Mouse (Mus musculus): Measurements from ENCODE around the gene Psma6. TPM values are rescaled to one million over a fixed set of nuclear protein-coding genes. Genes with fewer than 3 reads are reported as not detected.

Gene Psma6
- polyA plus RNA-seq, 1 experiment from 2014 or later = 417 TPM

GRCm38 (mm10) chr12:55432284-55432919, 48.4 kb downstream of the Psma6 start:
- H3K4me3 ChIP-seq = no peak overlapping the region
- no peaks in the 10 kb centered on the region for H3K36me3 ChIP-seq
- no peak overlapping the region for H3K9ac ChIP-seq
- no peak for ATAC-seq (ENCODE audit: low FRiP score, low read depth)
- H3K4me1 ChIP-seq = no peaks in the 10 kb centered on the region
- H3K27ac ChIP-seq = no peak overlapping the region
- no peaks in the 10 kb centered on the region for H3K27me3 ChIP-seq (replicated peaks)
- no peaks in the 10 kb centered on the region for H3K9me3 ChIP-seq
- no peak overlapping the region for H3K4me2 ChIP-seq (replicated peaks)
- 92% methylated on average over 7 of the region's 7 CpGs for WGBS

- Histone ChIP-seq H3K9me3 (no peaks in the 10 kb centered on the region), H3K27me3 (replicated peaks) (no peaks in the 10 kb centered on the region), H3K4me3 (no peak overlapping the region), H3K4me2 (replicated peaks) (no peak overlapping the region), H3K27ac (no peak overlapping the region), H3K36me3 (no peaks in the 10 kb centered on the region), H3K9ac (no peak overlapping the region), H3K4me1 (no peaks in the 10 kb centered on the region)
- no peak for ATAC-seq (ENCODE audit: low FRiP score, low read depth)
- 90% methylated on average over 8 of the region's 8 CpGs for WGBS
Observed at GRCm38 (mm10) chr12:55432920-55433284, 48.9 kb downstream of the Psma6 start.

DNA sequence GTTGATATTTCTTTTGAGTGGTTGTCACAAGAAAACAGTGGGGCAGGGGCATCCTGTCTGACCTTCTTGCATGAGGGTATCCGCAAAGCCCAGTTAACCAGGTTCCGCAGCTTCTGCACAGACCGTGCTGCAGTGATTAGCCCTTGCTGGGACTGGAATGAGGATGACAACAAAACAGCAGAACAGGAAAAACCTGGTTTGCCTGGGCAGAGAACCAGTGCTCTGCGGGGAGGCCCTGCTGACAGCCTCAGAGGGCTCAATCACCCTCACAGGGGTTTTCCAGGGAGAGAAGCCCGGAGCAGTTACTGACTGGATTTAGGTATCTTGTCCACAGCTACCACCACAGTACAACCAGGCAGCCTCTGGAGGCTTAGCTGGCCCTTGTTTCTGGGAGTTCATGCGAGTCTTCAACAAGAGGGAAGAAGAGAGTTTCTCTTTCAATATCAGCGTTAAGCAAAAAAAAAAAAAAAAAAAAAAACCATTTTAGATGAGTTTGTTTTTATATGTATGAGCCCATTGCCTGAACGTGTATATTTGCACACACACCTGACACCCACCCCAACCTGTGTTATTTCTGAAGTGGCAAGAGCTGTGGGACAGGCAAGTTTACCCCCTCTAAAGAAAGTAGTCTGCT, 49.9 kb downstream of the Psma6 start:
- H3K4me2 ChIP-seq (replicated peaks) = no peak overlapping the region
- no peak overlapping the region for H3K4me3 ChIP-seq
- 50% methylated on average over 8 of the region's 8 CpGs for WGBS
- H3K9me3 ChIP-seq = no peaks in the 10 kb centered on the region
- no peak for ATAC-seq (ENCODE audit: low FRiP score, low read depth)
- H3K27me3 ChIP-seq (replicated peaks) = no peaks in the 10 kb centered on the region
- H3K27ac ChIP-seq = no peak overlapping the region
- no peaks in the 10 kb centered on the region for H3K36me3 ChIP-seq
- no peak overlapping the region for H3K9ac ChIP-seq
- peaks cover 8% of the 10 kb centered on the region for H3K4me1 ChIP-seq

DNA sequence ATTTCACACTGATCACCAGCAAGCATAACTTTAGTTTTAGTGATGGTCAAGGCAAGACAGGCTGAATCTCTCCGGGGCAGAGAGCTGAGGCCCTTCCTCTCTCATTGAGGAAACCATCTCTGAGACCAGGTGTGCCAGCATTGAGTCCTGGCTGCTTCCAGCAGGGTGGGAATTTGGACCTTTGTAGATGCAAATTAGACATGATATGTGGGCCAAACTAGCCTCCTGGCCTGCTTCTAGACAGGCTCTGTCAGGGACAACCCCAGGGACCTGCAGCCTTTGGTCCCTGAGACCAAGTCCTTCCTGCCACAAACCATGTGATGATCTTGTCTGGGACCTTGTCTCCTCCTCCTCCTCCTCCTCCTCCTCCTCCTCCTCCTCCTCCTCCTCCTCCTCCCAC, 51.1 kb downstream of the Psma6 start:
- WGBS = 65% methylated on average over 1 of the region's 1 CpGs
- H3K4me1 ChIP-seq = peaks cover 9% of the 10 kb centered on the region
- H3K4me3 ChIP-seq = no peak overlapping the region
- H3K36me3 ChIP-seq = no peaks in the 10 kb centered on the region
- H3K4me2 ChIP-seq (replicated peaks) = no peak overlapping the region
- H3K9ac ChIP-seq = no peak overlapping the region
- H3K9me3 ChIP-seq = no peaks in the 10 kb centered on the region
- ATAC-seq (ENCODE audit: low FRiP score, low read depth) = no peak
- no peaks in the 10 kb centered on the region for H3K27me3 ChIP-seq (replicated peaks)
- no peak overlapping the region for H3K27ac ChIP-seq

DNA sequence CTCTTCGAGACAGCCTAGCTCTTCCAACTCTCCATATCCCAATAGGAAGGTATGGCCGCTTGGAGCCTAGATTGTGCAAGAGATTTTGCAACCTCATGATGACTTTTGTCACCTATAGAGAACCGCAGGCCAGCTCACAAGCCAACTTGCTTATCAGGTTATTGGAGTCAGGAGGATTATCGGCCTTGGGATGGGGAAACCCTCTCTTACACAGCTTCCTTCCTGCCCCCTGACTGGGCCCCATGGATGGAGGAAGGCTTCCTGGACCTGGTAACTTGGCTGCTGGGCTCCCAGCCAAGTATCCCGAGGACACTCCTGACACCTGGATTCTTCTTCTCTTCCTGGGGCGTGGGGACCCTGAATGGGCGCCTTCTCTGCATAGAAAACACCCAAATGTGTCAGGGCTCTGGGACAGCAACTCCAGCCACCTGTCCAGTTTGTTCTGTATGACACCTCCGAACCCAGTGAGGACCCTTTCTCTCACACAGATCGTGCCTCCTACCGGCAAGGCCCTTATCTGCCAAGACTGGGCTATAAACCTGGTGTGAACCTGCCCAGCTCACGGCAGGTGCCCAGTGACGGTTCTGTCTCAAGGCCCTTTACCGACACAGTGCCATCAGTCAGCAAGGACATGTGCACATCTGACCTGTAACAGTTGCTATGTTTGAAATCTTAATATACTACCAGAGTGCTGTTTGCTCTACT, 53.3 kb downstream of the Psma6 start:
- H3K9me3 ChIP-seq = no peaks in the 10 kb centered on the region
- no peak overlapping the region for H3K4me2 ChIP-seq (replicated peaks)
- 75% methylated on average over 13 of the region's 13 CpGs for whole genome bisulfite sequencing
- no peak overlapping the region for H3K9ac ChIP-seq
- H3K4me3 ChIP-seq = no peak overlapping the region
- H3K27me3 ChIP-seq (replicated peaks) = no peaks in the 10 kb centered on the region
- H3K4me1 ChIP-seq = peaks cover 9% of the 10 kb centered on the region
- no peaks in the 10 kb centered on the region for H3K36me3 ChIP-seq
- no peak for ATAC-seq (ENCODE audit: low FRiP score, low read depth)
- no peak overlapping the region for H3K27ac ChIP-seq

- H3K9ac ChIP-seq = no peak overlapping the region
- H3K4me3 ChIP-seq = no peak overlapping the region
- H3K4me1 ChIP-seq = peaks cover 9% of the 10 kb centered on the region
- WGBS = 75% methylated on average over 10 of the region's 10 CpGs
- ATAC-seq (ENCODE audit: low FRiP score, low read depth) = no peak
- H3K27ac ChIP-seq = no peak overlapping the region
- H3K27me3 ChIP-seq (replicated peaks) = no peaks in the 10 kb centered on the region
- H3K9me3 ChIP-seq = no peaks in the 10 kb centered on the region
- peak overlapping the region; percentile 50 for H3K4me2 ChIP-seq (replicated peaks)
- no peaks in the 10 kb centered on the region for H3K36me3 ChIP-seq
Observed at GRCm38 (mm10) chr12:55438058-55438457, 54.0 kb downstream of the Psma6 start.

DNA sequence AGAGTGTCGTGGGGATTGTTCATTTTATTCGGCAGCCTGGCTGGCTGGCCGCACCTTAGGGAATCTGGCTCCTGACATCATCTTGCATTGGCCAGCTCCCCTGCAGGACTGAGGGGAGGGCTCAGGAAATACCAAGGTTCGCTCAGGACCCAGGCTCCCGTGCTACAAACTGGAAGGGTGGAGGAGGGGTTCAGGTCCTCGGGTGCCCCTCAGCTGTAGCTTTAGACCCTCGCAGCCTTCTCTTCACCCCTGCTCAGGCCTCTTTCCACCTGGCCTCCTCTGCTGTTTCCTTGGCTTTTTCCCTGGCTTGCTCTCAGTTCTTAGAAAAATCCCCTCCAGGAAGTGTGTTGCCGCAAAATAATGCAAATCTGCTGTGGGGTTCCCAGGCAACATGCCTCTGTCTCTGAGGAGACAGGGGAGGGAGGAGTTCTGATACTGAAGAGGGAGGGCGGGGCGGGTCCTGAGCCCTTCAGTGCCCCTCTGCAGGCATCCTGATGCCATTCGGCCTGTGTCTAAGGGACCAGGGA, 54.7 kb downstream of the Psma6 start:
- Histone ChIP-seq H3K9me3 (no peaks in the 10 kb centered on the region), H3K4me3 (no peak overlapping the region), H3K27ac (no peak overlapping the region), H3K9ac (peak overlapping the region; percentile 22), H3K27me3 (replicated peaks) (no peaks in the 10 kb centered on the region), H3K36me3 (no peaks in the 10 kb centered on the region), H3K4me1 (peaks cover 9% of the 10 kb centered on the region), H3K4me2 (replicated peaks) (peak overlapping the region; percentile 50)
- ATAC-seq (ENCODE audit: low FRiP score, low read depth) = peak; percentile 57; the same call in 1 of the 2 replicates
- 10% methylated on average over 11 of the region's 11 CpGs for WGBS

GRCm38 (mm10) chr12:55440416-55440815, 56.4 kb downstream of the Psma6 start:
- WGBS = 78% methylated on average over 5 of the region's 5 CpGs

GRCm38 (mm10) chr12:55442245-55442644, 58.2 kb downstream of the Psma6 start:
- Histone ChIP-seq H3K4me2 (replicated peaks) (no peak overlapping the region), H3K36me3 (no peaks in the 10 kb centered on the region), H3K9me3 (no peaks in the 10 kb centered on the region), H3K27me3 (replicated peaks) (no peaks in the 10 kb centered on the region), H3K9ac (no peak overlapping the region), H3K4me1 (peaks cover 20% of the 10 kb centered on the region), H3K4me3 (no peak overlapping the region), H3K27ac (no peak overlapping the region)
- ATAC-seq (ENCODE audit: low FRiP score, low read depth) = no peak
- 97% methylated on average over 1 of the region's 1 CpGs for WGBS

More at GRCm38 (mm10) chr12:55440416-55440815, 56.4 kb downstream of the Psma6 start:
- H3K9ac ChIP-seq = no peak overlapping the region
- H3K27me3 ChIP-seq (replicated peaks) = no peaks in the 10 kb centered on the region
- H3K4me3 ChIP-seq = no peak overlapping the region
- no peaks in the 10 kb centered on the region for H3K9me3 ChIP-seq
- H3K27ac ChIP-seq = no peak overlapping the region
- ATAC-seq (ENCODE audit: low FRiP score, low read depth) = no peak
- H3K4me2 ChIP-seq (replicated peaks) = no peak overlapping the region
- H3K4me1 ChIP-seq = peaks cover 9% of the 10 kb centered on the region
- no peaks in the 10 kb centered on the region for H3K36me3 ChIP-seq

- WGBS = 72% methylated on average over 9 of the region's 9 CpGs
- no peak for ATAC-seq (ENCODE audit: low FRiP score, low read depth)
- H3K27ac ChIP-seq = no peak overlapping the region
Observed at GRCm38 (mm10) chr12:55442861-55443850, 59.1 kb downstream of the Psma6 start.

GRCm38 (mm10) chr12:55444031-55444451, 60.0 kb downstream of the Psma6 start:
- Histone ChIP-seq H3K36me3 (no peaks in the 10 kb centered on the region), H3K27ac (no peak overlapping the region), H3K9me3 (no peaks in the 10 kb centered on the region), H3K4me2 (replicated peaks) (no peak overlapping the region), H3K9ac (no peak overlapping the region), H3K27me3 (replicated peaks) (no peaks in the 10 kb centered on the region), H3K4me1 (peaks cover 11% of the 10 kb centered on the region), H3K4me3 (no peak overlapping the region)
- 85% methylated on average over 4 of the region's 4 CpGs for WGBS
- ATAC-seq (ENCODE audit: low FRiP score, low read depth) = no peak

More at GRCm38 (mm10) chr12:55442861-55443850, 59.1 kb downstream of the Psma6 start:
- Histone ChIP-seq H3K27me3 (replicated peaks) (no peaks in the 10 kb centered on the region), H3K4me1 (peaks cover 20% of the 10 kb centered on the region), H3K9me3 (no peaks in the 10 kb centered on the region), H3K4me2 (replicated peaks) (no peak overlapping the region), H3K4me3 (no peak overlapping the region), H3K9ac (no peak overlapping the region), H3K36me3 (no peaks in the 10 kb centered on the region)

All from neural tube, embryonic 12.5 days (tissue).